Mouse (Mus musculus): ENCODE measurements around the gene Mvk.

DNA sequence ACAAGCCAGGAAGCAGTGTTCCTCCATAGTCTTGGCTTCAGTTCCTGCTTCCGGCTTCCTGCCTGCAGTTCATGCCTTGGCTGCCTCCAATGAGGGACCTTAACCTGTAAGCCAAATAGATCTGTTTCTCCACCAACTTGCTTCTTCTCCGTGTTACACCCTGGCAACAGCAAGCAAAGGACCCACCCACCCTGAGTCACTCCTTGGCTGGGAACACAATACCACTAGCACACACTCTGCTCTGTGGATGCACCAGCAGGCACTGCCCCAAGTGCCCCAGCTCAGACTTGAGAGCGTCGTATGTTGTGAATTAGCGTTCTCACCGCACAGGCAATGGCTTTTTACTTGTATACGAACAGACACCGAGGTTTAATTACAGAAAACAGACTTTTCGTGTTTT lies 57.2 kb downstream of the Mvk start:
- TF ChIP-seq MAFK (IDR thresholded peaks at IDR 0.05; ENCODE audit: borderline replicate concordance, low read depth, low read length) (no peak), MYB (IDR thresholded peaks at IDR 0.05; ENCODE audit: low read depth, low read length) (no peak), MAZ (IDR thresholded peaks at IDR 0.05; ENCODE audit: low read depth, low read length) (no peak), CTCF (IDR thresholded peaks at IDR 0.05 in 2 of 3, conservative IDR thresholded peaks at IDR 0.05 in 1 of 3; ENCODE audit: control insufficient read depth in 1 of 3, insufficient read depth in 1 of 3, low read depth in 2 of 3, low read length in 3 of 3, poor library complexity in 1 of 3, severe bottlenecking in 1 of 3) (no peak), POLR2A (IDR thresholded peaks at IDR 0.05; ENCODE audit: control insufficient read depth in 1 of 2, insufficient read depth in 1 of 2, low read depth in 1 of 2, low read length in 2 of 2, poor library complexity in 1 of 2) (no peak), EP300 (IDR thresholded peaks at IDR 0.05; ENCODE audit: low read depth in 1 of 2, low read length in 2 of 2) (no peak), NELFE (IDR thresholded peaks at IDR 0.05; ENCODE audit: low read depth, low read length) (no peak), MYC (IDR thresholded peaks at IDR 0.05; ENCODE audit: low read depth, low read length) (no peak), ZKSCAN1 (IDR thresholded peaks at IDR 0.05; ENCODE audit: low read depth, low read length) (no peak), TCF12 (IDR thresholded peaks at IDR 0.05; ENCODE audit: low read depth, low read length) (no peak)

Measured in MEL (cell line).